Mouse (Mus musculus) C2C12 (cell line): ENCODE data around the gene Ddah1.

Experiments used
- CEBPB ChIP-seq: IDR thresholded peaks from one replicate; pipeline ENCODE4 v1.6.1; 2011; ENCODE audit warnings: low read depth, mild to moderate bottlenecking, control low read depth, moderate library complexity
- CTCF ChIP-seq: IDR thresholded peaks from one replicate; pipeline ENCODE4 v1.5.1; 2011; ENCODE audit not compliant: control insufficient read depth, insufficient read depth, insufficient read length
- FOSL1 ChIP-seq: IDR thresholded peaks from one replicate; pipeline ENCODE4 v1.8.0; 2011; ENCODE audit warnings: mild to moderate bottlenecking, low read length; ENCODE audit not compliant: poor library complexity, insufficient read depth, severe bottlenecking
- MAX ChIP-seq: IDR thresholded peaks from one replicate; pipeline ENCODE4 v1.6.1; 2011; ENCODE audit warnings: mild to moderate bottlenecking, control low read depth
- MYOD1 ChIP-seq: IDR thresholded peaks from one replicate; pipeline ENCODE4 v1.6.1; 2011; ENCODE audit warnings: low read depth; ENCODE audit not compliant: control insufficient read depth, insufficient read length
- MYOG ChIP-seq: IDR thresholded peaks from one replicate; pipeline ENCODE4 v1.6.1; 2011; ENCODE audit not compliant: control insufficient read depth, insufficient read length; ENCODE audit errors: extremely low read depth
- USF1 ChIP-seq: IDR thresholded peaks from one replicate; pipeline ENCODE4 v1.6.1; 2011; ENCODE audit warnings: low read depth, mild to moderate bottlenecking, control low read depth, moderate library complexity

GRCm38 (mm10) chr3:145725078-145725477, 33.4 kb upstream of the Ddah1 start:
- TF ChIP-seq FOSL1 (no peak), CTCF (no peak), CEBPB (no peak), MYOD1 (no peak), MAX (no peak), USF1 (no peak), MYOG (no peak)
